Mouse (Mus musculus) lung, adult 2 months (tissue): ENCODE measurements around the gene Phldb1.

Experiments
- CTCF ChIP-seq: fragments of 200-500 bp; IDR thresholded peaks from 2 replicates; pipeline ENCODE4 v1.5.1; 2011; ENCODE audit warnings: mild to moderate bottlenecking, low read length, control low read depth; ENCODE audit not compliant: insufficient read depth
- POLR2A ChIP-seq: fragments of 200-500 bp; IDR thresholded peaks from 2 replicates; pipeline ENCODE4 v1.6.1; 2011; ENCODE audit warnings: low read depth, mild to moderate bottlenecking, control low read depth, low read length, borderline replicate concordance; ENCODE audit errors: extremely low read depth

GRCm38 (mm10) chr9:44710213-44710612, 24.8 kb downstream of the Phldb1 start:
- TF ChIP-seq POLR2A (no peak), CTCF (no peak)
